Mouse (Mus musculus): Measurements from ENCODE around the gene Bcar3. TPM values are rescaled to one million over a fixed set of nuclear protein-coding genes. Genes with fewer than 3 reads are reported as not detected.
A peak's percentile ranks its signal among the peaks of the same experiment; 100 is the strongest.

The Bcar3 gene
- total RNA-seq, 2 experiments from 2014 or later, result 1.6 to 5.0 TPM

DNA sequence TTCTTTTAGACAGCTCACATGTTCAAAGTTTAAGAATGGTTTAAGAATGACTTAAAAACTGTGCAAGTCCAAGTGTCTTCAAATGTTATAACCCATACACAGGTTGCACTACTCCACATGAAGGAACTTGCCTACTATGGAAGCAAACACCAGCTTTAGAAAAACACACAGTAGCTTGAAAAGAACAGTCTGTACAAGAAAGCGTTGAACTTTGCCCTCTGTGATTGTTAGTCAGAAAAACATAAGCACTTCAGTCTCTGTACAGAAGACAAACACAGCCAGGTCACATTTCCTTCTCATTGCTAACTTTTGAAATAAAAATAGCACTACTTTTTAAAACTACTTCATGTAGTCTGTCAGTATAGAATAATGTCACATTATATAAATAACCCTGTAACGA, 244.9 kb downstream of the Bcar3 start:
- ATAC-seq (replicated peaks; ENCODE audit: poor library complexity), result no peak

- peak; percentile 70 for ATAC-seq (replicated peaks; ENCODE audit: poor library complexity)
These were observed 246.2 kb downstream of the Bcar3 start for GRCm38 (mm10) chr3:122539961-122540690.

DNA sequence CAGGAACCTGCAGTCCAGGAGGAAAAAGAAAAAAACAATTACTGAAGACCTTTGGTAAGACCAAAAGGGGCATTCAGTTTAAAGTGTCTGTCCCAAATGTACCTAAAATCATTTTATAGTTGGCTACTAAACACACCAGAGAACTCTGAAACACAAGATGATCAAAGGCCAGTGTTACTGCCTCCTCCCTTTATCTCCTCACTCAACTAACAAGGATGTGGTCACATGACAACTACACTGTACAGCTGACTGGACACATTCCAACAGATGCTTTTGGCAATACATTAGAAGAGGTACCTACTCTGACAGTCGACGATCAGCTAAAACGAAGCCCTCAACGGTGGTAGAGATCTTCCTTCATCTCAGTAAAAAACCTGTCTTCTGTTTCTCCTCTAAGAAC, 247.0 kb downstream of the Bcar3 start:
- no peak for ATAC-seq (replicated peaks; ENCODE audit: poor library complexity)

GRCm38 (mm10) chr3:122545346-122545745, 251.4 kb downstream of the Bcar3 start:
- ATAC-seq (replicated peaks; ENCODE audit: poor library complexity), result no peak

DNA sequence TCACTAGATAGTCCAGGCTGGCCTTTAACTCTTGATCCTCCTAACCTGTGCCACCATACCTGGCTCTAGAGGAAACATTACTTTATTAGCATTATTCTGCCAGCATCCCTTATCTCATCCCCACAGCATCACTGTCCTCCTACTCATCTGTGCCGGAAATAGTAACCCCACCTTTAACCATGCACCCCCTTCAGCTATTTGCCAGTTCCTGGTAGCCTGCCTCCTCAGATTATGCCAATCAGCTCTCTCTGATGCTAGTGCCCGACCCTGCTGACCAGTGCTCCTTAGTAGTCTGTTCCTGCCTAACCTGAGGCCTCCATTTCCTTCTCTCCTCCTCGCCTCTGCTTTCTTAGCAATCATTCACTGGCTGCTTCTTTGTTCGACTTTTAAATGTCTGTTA, 253.5 kb downstream of the Bcar3 start:
- ATAC-seq (replicated peaks; ENCODE audit: poor library complexity), result peak; percentile 75

- peak; percentile 74 for ATAC-seq (replicated peaks; ENCODE audit: poor library complexity)
These were observed 257.2 kb downstream of the Bcar3 start for GRCm38 (mm10) chr3:122551174-122551573.

DNA sequence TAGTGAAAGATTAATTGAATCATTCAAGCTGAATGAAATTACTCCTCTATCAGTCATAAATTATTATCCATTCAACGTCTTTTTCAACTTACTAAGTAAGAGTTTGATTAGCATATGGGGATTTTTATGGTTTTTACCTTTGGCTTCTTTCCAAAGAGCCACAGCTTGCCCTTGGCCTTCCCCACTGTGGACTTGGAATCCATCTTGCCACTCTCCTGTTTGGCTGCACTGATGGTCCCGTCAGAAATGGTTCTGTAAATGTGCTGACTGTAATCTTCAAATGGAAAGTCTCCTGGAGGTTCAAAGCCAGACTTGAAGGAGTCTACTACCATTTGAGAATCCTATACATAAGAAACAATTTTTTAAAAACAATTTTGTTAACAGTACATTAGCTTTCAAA, 263.8 kb downstream of the Bcar3 start:
- no peak for ATAC-seq (replicated peaks; ENCODE audit: poor library complexity)

GRCm38 (mm10) chr3:122565285-122565684, 271.3 kb downstream of the Bcar3 start:
- no peak for ATAC-seq (replicated peaks; ENCODE audit: poor library complexity)

GRCm38 (mm10) chr3:122566112-122566511, 272.2 kb downstream of the Bcar3 start:
- peak; percentile 27; the same call in 1 of the 2 replicates for ATAC-seq (replicated peaks; ENCODE audit: poor library complexity)

DNA sequence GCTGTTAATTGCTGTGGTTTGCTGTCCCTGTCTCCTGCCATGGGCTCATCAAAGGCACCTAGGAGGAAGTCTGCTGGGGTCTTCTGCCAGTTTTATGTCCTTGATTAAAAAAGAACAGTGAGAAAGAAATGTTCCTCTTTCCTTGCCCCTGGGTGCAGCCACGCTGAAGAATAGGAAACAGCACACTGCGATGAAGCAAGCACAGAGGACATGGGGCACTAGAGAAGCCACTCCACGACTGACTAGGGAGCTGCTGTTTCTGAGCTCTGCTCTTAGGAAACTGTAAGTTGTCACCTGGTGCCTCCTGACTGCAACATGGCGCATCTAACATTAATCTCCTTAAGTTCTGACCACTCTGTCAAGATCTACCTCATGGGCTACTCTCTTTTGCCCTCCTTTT, 272.6 kb downstream of the Bcar3 start:
- ATAC-seq (replicated peaks; ENCODE audit: poor library complexity), result peak; percentile 98

DNA sequence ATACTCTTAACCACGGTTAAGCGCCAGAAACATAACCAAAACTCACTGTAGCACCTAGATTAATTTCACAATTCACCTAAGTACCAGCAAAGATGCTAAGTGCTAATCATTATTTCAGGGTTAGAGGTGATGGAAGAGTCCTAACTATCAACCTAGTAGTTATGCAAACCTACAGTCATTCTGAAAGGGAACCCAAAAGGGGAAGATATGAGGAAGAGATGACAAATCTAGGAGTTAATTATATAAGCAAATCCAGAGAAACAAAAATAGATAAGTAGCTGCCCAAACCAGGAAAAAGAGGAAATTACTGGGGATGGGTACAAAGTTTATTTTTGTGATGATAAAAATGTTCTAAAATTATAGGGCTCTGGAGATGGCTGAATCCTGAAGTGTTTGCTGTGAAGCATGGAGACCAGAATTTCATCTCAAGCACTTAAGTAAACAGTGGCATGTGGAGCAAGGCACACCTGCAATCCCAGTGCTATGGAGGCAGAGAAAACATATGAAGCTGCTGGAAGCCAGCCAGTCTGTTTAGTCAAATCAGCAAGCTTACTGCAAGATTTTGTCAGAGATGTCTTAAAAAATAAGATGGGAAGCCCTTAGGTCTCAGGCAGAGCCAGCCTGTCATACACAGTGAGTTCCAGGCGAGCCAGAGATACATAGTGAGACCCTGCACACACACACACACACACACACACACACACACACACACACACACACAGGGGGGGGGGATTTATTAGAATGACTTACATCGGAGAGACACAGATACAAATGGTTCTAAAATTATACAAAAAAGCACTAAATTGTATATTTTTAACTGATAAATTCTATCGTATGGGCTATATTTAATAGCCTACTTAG, 279.7 kb downstream of the Bcar3 start:
- peak; percentile 59 for ATAC-seq (replicated peaks; ENCODE audit: poor library complexity)

DNA sequence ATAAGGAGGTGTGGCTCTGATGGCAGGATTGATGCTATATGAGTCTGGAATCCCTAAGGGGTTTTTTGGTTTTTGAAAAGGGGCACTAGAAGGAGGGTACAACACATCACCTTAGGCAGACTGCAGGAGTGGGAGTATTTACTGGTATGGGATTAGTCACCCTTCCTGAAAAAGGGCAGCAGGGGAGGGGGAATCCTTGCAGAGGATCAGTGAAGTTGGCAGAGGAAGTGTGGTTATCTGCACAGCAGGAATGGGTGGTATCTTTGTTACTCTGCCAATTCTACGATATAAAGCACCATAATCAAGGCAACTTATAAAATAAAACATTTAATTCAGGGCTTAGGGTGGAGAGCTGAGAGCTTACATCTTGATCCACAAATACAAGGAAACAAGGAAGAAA, 281.0 kb downstream of the Bcar3 start:
- ATAC-seq (replicated peaks; ENCODE audit: poor library complexity), result no peak

- ATAC-seq (replicated peaks; ENCODE audit: poor library complexity), result peak; percentile 93
These were observed 283.4 kb downstream of the Bcar3 start for GRCm38 (mm10) chr3:122577360-122577759.

Other genes with a start within 250 kb of the Bcar3 start
- 0.07 and 0.17 TPM in 2 replicates for gene Abca4, start 249.7 kb upstream of the Bcar3 start, total RNA-seq (2015)
- 0.12 and 0.30 TPM in 2 replicates for gene Abca4, start 249.7 kb upstream of the Bcar3 start, total RNA-seq (2017)
- 171 and 190 TPM in 2 replicates for gene Gclm, start 48.6 kb upstream of the Bcar3 start, total RNA-seq (2015)
- gene Gclm, start 48.6 kb upstream of the Bcar3 start, total RNA-seq (2017), result 37.9 and 44.2 TPM in 2 replicates
- 148 and 164 TPM in 2 replicates for gene Dnttip2, start 19.7 kb upstream of the Bcar3 start, total RNA-seq (2015)
- gene Dnttip2, start 19.7 kb upstream of the Bcar3 start, total RNA-seq (2017), result 121 and 132 TPM in 2 replicates

Measured in megakaryocyte progenitor cell, adult 5-6 weeks (primary cell).